Mouse (Mus musculus) thymus, postnatal 36 days (tissue): ENCODE data around the gene Gm10382.
"Not testable (repeated sequence)": the region's sequence is repeated elsewhere in the genome, so short reads cannot be mapped to it uniquely, and the experiment has no call there.

Source experiments
- DNase-seq, 2 experiments: peaks; one replicate each; pipeline ENCODE4 v3.0.0; 2022; ENCODE audit warnings: mixed read lengths in 2 of 2

The Gm10382 gene

DNA sequence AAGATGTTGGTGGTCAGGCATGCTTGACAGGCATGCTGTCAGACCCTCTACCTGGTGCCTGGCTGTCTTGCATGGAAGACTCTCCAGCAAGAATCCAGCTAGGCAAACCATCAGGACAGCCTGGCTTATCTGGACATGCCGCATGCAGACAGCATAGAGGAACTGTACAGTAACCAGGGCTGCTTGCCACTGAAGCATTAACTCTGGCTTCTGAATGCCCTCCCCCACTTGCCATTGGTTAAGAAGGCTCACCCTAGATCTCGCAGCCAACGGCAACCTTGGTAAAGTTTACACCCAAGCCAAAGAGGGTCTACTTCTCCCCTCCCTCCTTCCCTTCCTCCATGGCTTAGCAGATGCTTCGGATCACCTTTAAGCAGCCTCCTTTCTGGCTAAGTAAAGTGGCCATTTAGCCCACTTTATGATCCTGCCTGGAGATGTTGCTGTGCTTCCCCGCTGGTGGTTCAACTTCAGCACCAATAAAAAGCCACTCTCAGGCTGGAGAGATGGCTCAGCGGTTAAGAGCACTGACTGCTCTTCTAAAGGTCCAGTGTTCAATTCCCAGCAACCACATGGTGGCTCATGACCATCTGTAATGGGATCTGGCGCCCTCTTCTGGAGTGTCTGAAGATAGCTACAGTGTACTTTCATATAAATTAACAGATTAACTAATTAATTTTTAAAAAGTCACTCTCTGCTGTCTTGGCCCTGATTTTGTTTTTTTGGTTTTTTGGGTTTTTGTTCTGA lies 18.0 kb upstream of the Gm10382 start:
- no peak for DNase-seq

GRCm38 (mm10) chr5:125372027-125372426 lies 17.1 kb upstream of the Gm10382 start:
- DNase-seq = no peak

- DNase-seq = no peak
These were observed 13.3 kb upstream of the Gm10382 start for GRCm38 (mm10) chr5:125375871-125376270.

- DNase-seq = peak; percentile 53 to 78
These were observed 11.9 kb upstream of the Gm10382 start for GRCm38 (mm10) chr5:125377214-125377613.

DNA sequence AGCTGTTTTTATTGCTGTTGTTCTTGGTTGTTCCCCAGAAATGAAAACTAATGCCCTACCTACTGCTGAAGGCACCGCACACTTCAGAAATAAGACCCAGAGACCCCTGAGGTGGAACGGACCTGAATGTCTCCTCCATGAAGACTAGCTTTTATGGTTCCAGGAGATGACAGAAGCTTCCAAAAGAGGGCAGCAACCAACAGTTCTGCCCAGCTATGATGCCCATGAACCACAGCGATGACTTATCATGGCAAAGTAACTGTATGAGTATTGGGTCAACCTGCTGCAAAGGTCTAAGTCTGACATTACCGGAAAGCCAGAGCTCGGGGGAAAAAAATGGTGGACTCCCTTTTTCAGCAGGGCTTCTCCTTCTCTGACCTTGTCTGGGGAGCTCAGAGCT lies 10.2 kb upstream of the Gm10382 start:
- DNase-seq = no peak

- no peak for DNase-seq
These were observed 7.0 kb upstream of the Gm10382 start for GRCm38 (mm10) chr5:125381954-125382672.

GRCm38 (mm10) chr5:125382673-125383558 lies 6.2 kb upstream of the Gm10382 start:
- DNase-seq = peak in 1 of 2 experiments; percentile 47

GRCm38 (mm10) chr5:125383637-125384420 lies 5.3 kb upstream of the Gm10382 start:
- no peak for DNase-seq

DNA sequence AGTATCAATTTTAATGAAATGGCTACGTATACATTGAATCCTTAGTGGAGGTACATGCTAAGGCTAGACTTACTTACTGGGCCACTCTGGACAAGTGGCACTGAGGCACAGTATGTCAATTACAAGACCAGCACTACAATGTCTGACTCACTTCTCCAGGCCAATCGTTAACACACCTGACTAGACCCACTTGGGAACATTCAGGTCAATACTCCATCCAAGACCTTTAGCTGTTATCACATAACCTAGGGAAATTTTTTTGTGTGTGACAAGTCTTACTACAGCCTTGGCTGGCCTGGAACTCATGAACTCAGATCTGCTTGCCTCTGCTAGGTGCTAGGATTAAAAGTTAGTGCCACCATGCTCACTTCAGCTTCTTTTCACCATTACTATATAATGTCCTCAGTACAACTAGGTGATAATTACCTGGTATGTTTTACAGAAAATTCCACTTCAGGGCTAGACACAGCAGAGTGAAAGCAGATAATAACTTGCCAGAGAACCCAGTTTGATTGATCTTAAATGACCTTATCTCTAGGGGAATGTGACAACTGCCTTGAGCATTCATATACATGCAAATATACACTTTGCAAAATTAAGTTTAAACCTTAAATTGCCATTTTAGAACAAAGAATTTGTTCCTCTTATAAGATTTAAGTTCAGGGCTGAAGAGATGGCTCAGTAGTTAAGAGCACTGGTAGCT lies 4.5 kb upstream of the Gm10382 start:
- DNase-seq = no peak

- DNase-seq = no peak
These were observed 3.7 kb upstream of the Gm10382 start for GRCm38 (mm10) chr5:125385215-125385940.

DNA sequence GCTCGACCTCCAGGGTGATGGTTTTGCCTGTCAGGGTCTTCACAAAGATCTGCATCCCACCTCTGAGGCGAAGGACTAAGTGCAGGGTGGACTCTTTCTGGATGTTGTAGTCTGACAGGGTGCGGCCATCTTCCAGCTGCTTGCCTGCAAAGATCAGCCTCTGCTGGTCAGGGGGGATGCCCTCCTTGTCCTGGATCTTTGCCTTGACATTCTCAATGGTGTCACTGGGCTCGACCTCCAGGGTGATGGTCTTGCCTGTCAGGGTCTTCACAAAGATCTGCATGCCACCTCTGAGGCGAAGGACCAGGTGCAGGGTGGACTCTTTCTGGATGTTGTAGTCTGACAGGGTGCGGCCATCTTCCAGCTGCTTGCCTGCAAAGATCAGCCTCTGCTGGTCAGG lies 1.8 kb upstream of the Gm10382 start:
- DNase-seq = not testable (repeated sequence)

- DNase-seq = no peak
These were observed 597 bp upstream of the Gm10382 start for GRCm38 (mm10) chr5:125388358-125389092.

DNA sequence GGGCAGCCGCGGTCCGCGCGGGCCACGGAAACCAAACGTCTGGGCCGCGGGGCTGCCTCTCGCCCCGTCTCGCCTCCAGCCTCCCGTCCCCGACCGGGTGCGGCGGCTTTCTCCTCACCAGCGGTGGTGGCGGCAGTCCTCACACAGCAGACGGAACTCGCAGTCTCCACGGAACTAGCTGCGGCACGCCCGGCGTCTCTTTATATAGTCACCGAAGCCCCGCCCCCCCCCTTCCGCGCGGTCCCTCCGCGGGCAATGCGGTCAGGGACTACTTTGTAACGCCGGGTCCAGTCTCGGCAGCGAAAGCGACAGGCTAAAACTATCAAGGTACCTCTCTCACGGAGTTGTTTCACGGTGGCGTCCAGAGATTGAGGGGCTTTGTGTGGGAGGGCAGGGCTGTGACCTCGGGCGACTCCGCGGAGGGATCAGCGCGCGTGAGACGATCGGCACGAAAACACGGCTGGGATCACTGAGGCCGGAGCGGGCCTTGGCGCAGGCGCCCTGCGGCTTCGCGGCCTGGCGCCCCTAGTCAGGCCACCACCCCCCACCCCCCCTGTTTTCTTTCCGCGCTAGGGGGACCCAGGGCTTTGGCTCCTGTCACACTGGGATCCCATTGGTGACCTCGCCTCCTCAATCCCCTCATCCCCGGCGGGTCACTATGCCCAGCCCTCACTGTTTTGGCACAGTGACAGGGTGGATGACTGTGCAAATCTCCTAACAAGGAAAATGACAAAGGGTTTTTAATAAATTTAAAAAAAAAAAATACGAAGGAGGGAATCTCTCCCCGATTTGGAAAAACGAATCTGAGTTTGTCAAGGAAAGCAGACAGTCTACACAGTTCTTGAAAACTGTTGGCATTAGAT lies 688 bp downstream of the Gm10382 start, which contains the start of gene Ubc:
Ubc (minus strand) TSS at position 624 of the 863 bp plus-strand sequence.
- peak; percentile 84 for DNase-seq

- no peak for DNase-seq
These were observed 1.9 kb downstream of the Gm10382 start for GRCm38 (mm10) chr5:125390906-125391477.

GRCm38 (mm10) chr5:125391609-125392008 lies 2.5 kb downstream of the Gm10382 start:
- no peak for DNase-seq

GRCm38 (mm10) chr5:125392176-125392575 lies 3.1 kb downstream of the Gm10382 start:
- DNase-seq = not testable (repeated sequence)

GRCm38 (mm10) chr5:125392618-125392976 lies 3.5 kb downstream of the Gm10382 start:
- no peak for DNase-seq

DNA sequence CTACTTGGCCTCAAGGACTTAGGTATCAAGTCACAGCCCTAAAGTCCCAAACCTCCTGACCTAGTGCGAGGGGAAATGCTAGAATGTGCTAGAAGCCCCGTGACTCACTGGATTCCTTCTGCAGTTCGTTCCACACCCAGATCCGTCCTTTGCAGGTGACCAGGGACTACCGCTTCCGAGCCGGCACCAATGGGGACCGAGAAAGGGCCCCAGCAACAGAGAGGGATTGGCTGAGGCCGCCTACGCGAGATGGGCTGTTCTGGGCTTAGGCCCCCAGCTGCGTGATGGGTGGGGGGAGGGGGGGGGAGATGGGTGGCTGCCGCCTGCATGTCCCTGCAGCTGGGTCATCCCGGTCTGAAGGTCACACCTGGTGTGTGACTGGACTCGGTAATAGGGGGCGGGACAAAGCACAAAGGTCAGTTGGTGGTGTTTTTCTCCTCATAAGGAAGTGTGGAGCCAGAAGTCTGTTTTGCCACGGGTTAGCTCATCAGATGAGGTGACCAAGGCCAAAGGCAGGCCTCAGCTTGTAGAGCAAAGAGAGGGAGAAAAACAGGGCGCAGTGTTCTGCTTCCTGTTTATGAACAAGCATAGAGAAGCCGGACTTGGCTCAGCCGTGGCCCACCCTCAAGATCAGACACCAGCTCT lies 4.0 kb downstream of the Gm10382 start:
- peak; percentile 97 for DNase-seq
